Mouse (Mus musculus): ENCODE measurements around the gene Calhm6.

Gene Calhm6

DNA sequence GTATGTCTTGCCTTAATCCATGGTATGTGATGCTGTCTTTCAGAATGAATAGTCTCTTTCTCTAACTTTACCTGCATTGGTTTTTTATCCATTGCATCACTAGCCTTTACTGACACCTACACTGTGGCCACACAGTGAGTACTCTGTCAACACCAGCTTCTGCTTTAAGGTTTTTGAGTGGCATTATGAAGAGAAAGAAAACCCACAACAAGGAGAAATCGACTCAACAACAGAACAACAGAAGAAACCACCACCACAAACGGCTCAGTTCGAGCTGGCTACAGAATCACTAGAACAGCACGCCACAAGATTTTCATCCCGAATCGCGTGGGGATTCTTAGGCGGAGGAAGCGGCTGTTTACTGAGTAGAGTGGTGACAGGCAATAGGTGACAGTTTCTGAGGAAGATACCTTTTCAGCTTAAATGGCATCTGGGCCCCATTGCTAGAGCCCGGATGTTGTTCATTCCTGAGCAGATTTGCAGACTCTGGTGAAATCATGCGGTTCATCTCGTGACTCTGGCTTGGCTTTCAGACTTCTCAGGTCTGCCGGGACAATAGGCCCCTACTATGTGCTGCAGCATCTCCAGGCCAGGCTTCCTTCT is 16.8 kb downstream of the Calhm6 start:
- peak; percentile 41 for DNase-seq (ENCODE audit: low read depth, low spot score)

DNA sequence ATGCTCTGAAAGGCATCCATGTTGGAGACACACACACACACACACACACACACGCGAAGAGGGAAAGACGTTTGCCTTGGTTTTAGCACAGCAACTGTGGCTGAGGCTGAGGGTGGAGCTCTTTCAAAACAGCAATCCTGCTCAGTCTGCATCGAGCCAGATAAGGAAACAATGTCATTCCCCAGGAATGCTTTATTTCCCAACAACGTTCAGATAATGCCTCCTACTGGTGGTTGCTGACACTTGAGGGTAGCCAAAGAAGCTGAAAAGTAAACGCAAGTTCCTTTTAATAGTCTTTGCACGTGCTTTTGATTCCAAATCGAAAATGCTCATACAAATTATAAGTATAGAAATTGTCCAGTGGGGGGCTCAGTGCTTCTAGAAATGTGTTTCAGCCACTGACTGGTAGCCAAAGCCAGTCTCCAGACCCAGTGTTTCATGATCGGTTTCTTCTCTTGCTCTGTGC is 31.3 kb downstream of the Calhm6 start, which contains the start of gene Calhm5:
Gene Calhm5, minus strand, starts transcription at position 102 of the 466 bp plus-strand sequence.
- DNase-seq (ENCODE audit: low read depth, low spot score) = peak; percentile 79

DNA sequence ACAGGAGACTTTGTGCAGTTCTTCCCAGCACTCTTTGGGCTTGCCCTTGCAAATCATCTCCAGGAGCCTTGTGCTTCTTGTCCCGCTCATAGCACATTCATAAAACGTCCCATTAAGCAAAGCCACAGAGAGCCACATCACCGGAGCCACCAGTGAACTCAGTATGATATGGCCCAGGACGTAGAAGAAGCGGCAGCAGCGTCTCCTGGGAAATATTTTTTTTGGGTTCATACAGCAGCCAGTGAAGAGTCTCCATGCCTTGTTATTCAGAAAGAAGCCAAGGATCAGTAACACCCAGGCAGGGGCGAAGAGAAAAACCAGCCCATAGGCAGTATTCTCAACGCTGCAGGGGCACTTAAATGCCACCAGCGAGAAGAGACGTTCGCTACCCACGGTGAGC is 31.8 kb downstream of the Calhm6 start:
- no peak for DNase-seq (ENCODE audit: low read depth, low spot score)

DNA sequence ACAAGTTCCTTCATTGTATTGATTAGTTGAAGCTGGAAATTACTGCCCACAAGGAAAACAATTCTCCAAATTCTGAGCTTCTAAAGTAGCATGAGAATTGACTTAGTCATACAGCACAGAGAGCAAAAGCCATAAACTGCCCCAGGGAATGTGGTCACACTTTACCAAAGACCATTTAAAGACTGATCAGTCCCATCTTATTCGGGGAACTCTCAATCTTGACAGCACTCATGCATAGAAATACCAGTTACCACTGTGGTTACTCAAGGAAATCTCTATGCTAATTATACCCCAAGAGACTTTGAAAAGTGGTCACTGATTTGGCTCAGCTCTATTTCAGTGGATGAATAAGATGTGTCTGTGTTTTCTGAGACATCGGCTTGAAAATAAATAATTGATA is 32.6 kb downstream of the Calhm6 start:
- DNase-seq (ENCODE audit: low read depth, low spot score) = no peak

DNA sequence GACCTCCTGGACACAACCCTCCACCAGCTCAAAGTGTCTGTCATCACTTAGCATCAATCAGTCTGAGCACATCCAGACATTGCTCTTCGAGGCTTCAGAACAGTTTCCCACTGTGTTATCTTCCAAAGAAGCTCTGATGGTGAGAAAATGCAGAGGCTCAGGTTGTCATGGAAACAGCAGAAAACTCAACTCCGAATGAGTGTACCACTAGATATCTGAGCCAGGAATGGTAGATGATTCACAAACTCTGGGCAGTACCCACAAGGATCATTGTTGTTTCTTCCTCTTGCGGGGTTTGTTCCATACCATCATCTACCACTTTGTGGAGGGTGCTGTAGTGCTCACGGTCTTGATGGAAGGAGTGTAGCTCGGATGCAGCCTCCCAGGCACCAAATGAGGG is 35.9 kb downstream of the Calhm6 start:
- DNase-seq (ENCODE audit: low read depth, low spot score) = peak; percentile 25

DNA sequence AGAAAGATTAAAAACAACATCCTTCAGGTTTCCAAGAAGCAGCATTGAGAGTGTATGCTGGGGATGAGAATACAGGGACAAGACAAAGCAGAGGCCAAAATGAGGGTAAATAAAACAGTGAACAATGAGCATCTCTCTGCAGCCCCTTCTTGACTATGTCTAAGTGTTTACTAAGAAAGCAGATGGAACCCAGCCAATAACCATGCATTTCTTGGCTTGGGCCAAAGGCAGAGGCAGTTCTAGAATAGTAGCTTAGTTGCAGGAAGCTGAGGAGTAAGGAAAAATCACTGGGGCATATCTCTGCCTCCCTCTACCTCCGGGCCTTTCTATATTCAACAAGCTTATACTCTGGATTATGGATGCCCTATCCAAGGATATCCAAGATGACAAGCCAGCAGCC is 37.3 kb downstream of the Calhm6 start:
- DNase-seq (ENCODE audit: low read depth, low spot score) = no peak

DNA sequence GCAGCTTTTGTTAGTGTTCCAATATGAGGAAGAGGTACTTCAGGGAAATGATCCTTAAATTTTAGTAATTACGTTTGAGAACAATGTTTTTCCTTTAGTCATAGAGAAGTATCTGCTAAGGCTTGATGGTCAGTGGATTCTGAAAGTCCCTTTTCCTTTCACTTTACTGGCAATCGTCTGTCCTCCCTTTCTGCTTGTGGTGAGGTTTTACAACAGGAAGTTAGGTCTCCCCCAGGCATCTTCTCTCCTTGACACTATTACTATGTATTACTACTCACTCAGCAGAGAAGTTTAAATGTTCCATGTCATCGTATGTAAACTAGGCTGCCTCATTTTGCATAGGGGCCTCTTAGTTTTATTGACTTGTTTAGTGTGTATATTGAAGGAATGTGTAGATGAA is 38.3 kb downstream of the Calhm6 start:
- no peak for DNase-seq (ENCODE audit: low read depth, low spot score)

DNA sequence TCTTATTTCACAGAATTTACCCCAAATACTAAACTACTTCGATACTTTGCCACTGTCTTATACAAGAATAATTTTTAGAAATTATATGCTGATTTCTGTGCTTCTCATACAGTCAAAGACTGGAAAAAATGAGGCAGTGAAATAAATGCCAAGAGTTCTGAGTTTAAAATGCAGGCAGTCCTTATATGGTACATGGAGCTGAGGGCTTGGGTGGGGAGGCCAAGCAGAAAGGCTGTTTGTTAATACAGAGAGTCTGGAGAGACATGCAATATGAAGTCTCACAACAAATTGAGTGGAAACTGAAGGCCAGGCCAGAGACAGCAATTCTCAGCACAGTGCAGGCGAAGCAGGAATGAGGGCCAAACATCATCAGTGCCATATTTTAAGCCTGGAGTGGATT is 39.3 kb downstream of the Calhm6 start:
- DNase-seq (ENCODE audit: low read depth, low spot score) = no peak

DNA sequence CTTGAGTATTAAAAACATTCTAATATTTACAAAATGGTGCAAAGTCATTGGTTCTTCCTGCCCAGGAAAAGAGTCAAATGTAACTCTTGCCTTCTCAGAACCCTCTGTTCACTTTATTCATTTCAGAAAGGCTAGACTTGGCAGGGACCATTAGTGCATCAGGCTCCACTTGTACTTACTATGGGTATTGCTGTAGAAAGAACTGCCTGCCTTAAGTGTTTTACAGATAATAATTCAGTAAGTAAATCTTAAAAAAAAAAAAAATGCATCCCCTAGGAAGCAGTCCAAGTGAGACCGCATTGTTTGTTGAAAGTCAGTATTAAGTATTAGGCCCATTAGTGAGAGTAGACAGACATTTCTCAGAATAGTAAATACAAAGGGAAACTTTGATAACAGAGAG is 41.3 kb downstream of the Calhm6 start:
- no peak for DNase-seq (ENCODE audit: low read depth, low spot score)
